Mouse (Mus musculus) neural tube, embryonic 12.5 days (tissue): ENCODE measurements at regions not wholly inside any gene's neighbourhood (a gene's known extent, or its start where the extent isn't known, plus 50 kb on each side); places are given as distances from the start of the nearest gene placed in this dataset.

Source experiments
- ATAC-seq: fragments of 200-750 bp; cut with Nextera tagmentation; 2 replicates; pipeline ENCODE4 v1.8.0; 2017; ENCODE audit warnings: low read depth, mild to moderate bottlenecking, moderate TSS enrichment, moderate library complexity; ENCODE audit not compliant: low FRiP score
- H3K27ac ChIP-seq: fragments of 300-500 bp; sonication (generic); 2 replicates; pipeline ENCODE4 v1.5.1; 2016
- H3K27me3 ChIP-seq: fragments of 300-500 bp; sonication (generic); replicated peaks from 2 replicates; pipeline ENCODE4 v1.6.1; 2016; ENCODE audit warnings: mild to moderate bottlenecking
- H3K36me3 ChIP-seq: fragments of 300-500 bp; sonication (generic); 2 replicates; pipeline ENCODE4 v1.6.1; 2016; ENCODE audit warnings: mild to moderate bottlenecking
- H3K4me1 ChIP-seq: fragments of 300-500 bp; sonication (generic); 2 replicates; pipeline ENCODE4 v1.6.1; 2016
- H3K4me2 ChIP-seq: fragments of 300-500 bp; sonication (generic); replicated peaks from 2 replicates; pipeline ENCODE4 v1.6.1; 2016; ENCODE audit warnings: mild to moderate bottlenecking
- H3K4me3 ChIP-seq: fragments of 300-500 bp; sonication (generic); 2 replicates; pipeline ENCODE4 v1.5.1; 2016
- H3K9ac ChIP-seq: fragments of 300-500 bp; sonication (generic); 2 replicates; pipeline ENCODE4 v1.6.1; 2016; ENCODE audit warnings: mild to moderate bottlenecking
- H3K9me3 ChIP-seq: fragments of 300-500 bp; sonication (generic); 2 replicates; pipeline ENCODE4 v1.6.1; 2016; ENCODE audit warnings: mild to moderate bottlenecking
- WGBS: fragments of 180-500 bp; shearing (Covaris S2); methylation state at CpG from one replicate; pipeline ENCODE4 v1.1.7; 2016; 5-methylcytosine and 5-hydroxymethylcytosine counted together

DNA sequence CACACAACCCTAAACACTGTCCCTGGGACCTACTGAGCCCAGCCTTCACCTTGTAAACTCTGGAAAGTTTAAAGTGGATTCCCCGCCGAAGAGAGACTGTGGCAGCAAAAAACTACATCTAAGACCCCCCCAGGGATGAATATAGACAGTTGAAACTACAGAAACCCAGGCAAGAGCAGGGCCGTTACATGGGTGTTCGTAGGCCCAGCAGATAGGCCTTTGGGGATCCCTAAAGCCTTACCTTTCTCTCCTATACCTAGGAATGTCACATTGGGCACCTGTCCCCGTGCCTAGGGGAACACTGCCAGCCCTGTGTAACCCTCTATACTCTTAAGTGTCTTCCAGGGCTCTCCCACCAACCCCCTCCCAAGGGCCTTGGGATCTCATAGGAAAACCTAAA is 105.2 kb downstream of the Zfp36l2 start:
- Histone ChIP-seq H3K27ac (no peak overlapping the region), H3K4me2 (no peak overlapping the region), H3K4me1 (peaks cover 29% of the 10 kb centered on the region), H3K27me3 (no peaks in the 10 kb centered on the region), H3K4me3 (no peak overlapping the region), H3K9me3 (no peaks in the 10 kb centered on the region), H3K36me3 (no peaks in the 10 kb centered on the region), H3K9ac (no peak overlapping the region)
- 92% methylated on average over 5 of the region's 5 CpGs for WGBS
- ATAC-seq: no peak

DNA sequence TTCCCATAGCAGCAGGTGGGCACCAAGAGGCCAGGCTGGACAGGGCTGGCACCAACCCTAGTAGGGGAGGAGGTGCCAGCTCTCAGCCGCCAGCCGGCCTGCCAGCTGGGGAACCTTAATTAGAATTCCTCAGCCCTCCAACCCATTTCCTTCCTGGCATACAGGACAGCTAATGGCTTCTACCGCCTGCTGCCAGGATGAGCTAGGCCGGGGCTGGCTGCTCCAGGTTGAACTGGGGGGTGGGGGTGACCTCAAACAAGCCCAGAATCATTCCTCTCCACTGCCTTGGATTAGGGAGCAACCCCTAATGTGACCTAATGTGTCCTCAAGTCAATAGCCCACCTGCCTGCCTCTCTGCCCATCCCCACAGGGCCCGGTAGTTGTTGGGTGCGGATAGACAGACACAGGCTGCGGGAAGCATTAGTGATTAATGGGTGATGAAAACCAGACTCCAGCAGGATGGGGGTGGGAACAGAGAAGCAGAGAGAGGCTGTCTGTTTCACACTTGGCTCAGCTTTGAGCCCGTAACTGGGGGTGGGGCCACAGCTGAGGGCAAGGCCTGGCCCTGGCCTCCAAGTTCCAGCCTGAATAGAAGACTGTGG is 105.9 kb downstream of the Zfp36l2 start:
- ATAC-seq: peak; percentile 74
- no peaks in the 10 kb centered on the region for H3K27me3 ChIP-seq
- H3K4me2 ChIP-seq: no peak overlapping the region
- H3K4me3 ChIP-seq: no peak overlapping the region
- H3K9ac ChIP-seq: no peak overlapping the region
- no peaks in the 10 kb centered on the region for H3K36me3 ChIP-seq
- H3K4me1 ChIP-seq: peaks cover 29% of the 10 kb centered on the region
- 0 out of 2 replicates have a peak overlapping the region, but pooled peaks have one; percentile 8 for H3K27ac ChIP-seq
- WGBS: 41% methylated on average over 8 of the region's 8 CpGs
- H3K9me3 ChIP-seq: no peaks in the 10 kb centered on the region

DNA sequence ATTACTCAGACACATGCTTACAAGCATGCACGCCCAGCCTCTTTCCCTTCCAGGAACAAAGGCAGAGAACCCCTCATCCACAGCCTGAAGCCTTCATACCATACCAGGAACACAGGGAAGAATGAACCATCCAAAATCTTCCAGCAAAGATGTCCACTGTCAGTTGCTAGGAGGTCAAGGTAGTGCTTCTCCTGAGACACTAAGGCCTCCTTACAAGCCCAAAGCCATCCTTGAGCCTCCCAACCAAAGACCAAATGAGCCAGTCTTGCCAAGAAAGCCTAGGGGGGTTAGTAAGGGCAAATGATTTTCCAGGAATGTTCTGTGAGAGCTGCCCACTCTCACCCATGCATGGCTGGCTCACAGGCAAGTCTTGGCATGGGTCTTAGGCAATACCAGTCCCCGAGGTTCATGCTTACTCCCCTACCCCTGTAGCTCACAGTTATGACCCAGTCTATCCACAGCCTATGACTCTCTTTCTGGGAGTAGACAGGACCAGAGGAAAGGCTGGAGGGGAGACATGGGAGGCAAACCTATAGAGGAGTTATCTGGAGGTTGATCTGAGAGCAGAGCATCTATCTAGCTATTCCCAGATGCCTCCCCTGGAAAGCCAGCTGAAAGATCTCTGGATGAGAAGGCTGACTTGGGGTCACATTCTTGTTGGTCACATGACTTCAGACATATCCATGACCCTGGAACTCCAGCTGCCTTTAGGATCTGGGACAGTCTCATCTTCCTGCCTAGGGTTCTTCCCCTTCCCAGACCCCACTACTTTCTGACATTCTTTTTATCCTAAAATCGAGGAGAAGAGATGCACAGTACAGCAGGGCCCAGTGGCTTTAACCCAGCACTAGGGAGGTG is 112.4 kb downstream of the Zfp36l2 start:
- no peaks in the 10 kb centered on the region for H3K27me3 ChIP-seq
- H3K4me1 ChIP-seq: no peaks in the 10 kb centered on the region
- H3K27ac ChIP-seq: no peak overlapping the region
- ATAC-seq: no peak
- H3K4me2 ChIP-seq: no peak overlapping the region
- no peak overlapping the region for H3K4me3 ChIP-seq
- no peaks in the 10 kb centered on the region for H3K9me3 ChIP-seq
- no peaks in the 10 kb centered on the region for H3K36me3 ChIP-seq
- WGBS: 80% methylated on average over 3 of the region's 3 CpGs
- H3K9ac ChIP-seq: no peak overlapping the region

DNA sequence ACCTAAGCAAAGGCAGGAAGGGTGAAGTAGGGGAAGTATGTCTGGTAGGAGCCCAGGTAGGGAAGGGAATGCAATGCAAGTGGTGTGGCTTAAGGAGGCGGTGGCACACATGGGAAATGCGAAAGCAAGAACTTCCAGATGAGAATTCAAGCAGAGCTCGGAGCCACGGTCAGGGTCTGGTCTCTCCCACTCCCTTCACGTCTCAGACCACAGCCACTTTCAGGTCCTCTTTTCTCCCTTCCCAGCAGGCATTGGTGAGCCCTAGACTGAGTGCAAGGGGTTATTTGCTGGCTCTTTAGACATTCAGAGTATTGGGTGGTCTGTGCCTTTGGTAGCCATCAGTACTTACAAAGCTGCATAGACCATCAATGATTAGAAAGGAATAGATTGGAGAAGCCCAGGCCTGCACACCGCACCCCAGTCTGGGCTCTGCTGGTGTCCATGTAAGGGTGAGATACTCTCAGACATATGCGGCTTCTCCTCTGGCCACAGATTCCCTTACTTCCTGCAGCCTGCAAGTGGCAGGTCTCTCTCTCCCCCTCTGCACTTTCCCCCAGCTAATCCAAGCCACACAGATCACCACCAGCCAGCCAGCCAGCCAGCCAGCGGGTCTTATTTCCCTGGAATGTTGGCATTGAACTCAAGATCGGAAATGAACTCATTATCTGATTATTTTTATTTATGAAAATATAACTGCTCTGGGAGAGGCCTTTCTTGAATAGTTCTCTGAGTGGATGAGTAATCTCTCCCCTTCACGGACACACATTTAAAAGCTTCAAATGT is 113.6 kb downstream of the Zfp36l2 start:
- no peak overlapping the region for H3K4me3 ChIP-seq
- H3K9me3 ChIP-seq: no peaks in the 10 kb centered on the region
- no peak overlapping the region for H3K9ac ChIP-seq
- no peaks in the 10 kb centered on the region for H3K36me3 ChIP-seq
- no peak overlapping the region for H3K4me2 ChIP-seq
- no peak overlapping the region for H3K27ac ChIP-seq
- no peaks in the 10 kb centered on the region for H3K27me3 ChIP-seq
- ATAC-seq: no peak
- WGBS: 89% methylated on average over 10 of the region's 10 CpGs
- H3K4me1 ChIP-seq: no peaks in the 10 kb centered on the region

DNA sequence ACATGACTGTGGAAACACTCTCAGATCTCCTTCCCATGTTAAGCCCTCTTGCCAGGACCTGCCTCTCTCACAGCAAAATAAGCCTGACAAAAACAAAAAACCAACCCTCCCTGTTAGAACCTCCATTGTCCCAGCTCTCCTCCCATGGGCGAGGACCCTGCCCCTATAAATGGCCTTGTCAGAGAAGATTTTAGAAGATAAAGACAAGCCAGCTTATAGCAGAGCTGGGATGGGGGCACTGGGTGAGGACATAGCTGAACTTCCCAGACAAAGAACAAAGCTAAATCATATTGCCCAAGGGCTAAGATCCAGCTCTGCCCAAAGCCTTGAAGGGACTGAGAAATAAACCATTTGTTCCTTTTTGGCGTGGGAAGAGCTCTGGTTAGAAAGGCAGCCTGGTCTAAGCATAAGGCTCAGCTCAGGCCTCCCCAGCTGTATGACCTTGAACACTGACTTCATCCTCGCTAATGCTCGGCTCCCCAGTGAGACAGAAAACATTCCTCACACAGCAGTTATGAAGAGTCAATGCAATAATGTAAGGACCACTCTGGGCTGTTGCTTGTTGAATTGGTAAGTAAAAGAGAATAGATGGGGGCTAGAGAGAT is 115.2 kb downstream of the Zfp36l2 start:
- H3K4me2 ChIP-seq: no peak overlapping the region
- no peak overlapping the region for H3K4me3 ChIP-seq
- H3K9me3 ChIP-seq: no peaks in the 10 kb centered on the region
- 53% methylated on average over 4 of the region's 4 CpGs for WGBS
- no peaks in the 10 kb centered on the region for H3K27me3 ChIP-seq
- no peak overlapping the region for H3K9ac ChIP-seq
- ATAC-seq: no peak
- H3K27ac ChIP-seq: no peak overlapping the region
- H3K36me3 ChIP-seq: no peaks in the 10 kb centered on the region
- no peaks in the 10 kb centered on the region for H3K4me1 ChIP-seq

DNA sequence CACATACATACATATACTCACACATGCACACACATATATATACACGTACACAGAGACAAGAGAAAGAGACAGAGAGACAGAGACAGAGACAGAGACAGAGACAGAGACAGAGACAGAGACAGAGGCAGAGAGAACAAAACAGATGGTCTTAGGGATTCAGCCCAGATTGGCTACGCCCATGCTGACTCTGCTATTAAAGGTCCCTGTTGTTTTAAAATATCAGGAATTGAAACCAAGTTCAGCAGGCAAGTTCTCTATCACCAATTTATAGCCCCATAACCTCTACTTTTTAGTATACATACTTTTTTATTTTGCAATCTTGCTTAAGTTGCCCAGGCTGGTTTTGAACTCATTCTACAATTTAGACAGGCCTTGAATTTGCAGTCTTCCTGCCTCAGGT is 115.9 kb downstream of the Zfp36l2 start:
- no peak overlapping the region for H3K4me2 ChIP-seq
- ATAC-seq: no peak
- H3K4me3 ChIP-seq: no peak overlapping the region
- 93% methylated on average over 2 of the region's 2 CpGs for WGBS
- H3K4me1 ChIP-seq: no peaks in the 10 kb centered on the region; the same call in 1 of the 2 replicates
- H3K9ac ChIP-seq: no peak overlapping the region
- H3K27me3 ChIP-seq: no peaks in the 10 kb centered on the region
- no peaks in the 10 kb centered on the region for H3K9me3 ChIP-seq
- no peak overlapping the region for H3K27ac ChIP-seq
- no peaks in the 10 kb centered on the region for H3K36me3 ChIP-seq

DNA sequence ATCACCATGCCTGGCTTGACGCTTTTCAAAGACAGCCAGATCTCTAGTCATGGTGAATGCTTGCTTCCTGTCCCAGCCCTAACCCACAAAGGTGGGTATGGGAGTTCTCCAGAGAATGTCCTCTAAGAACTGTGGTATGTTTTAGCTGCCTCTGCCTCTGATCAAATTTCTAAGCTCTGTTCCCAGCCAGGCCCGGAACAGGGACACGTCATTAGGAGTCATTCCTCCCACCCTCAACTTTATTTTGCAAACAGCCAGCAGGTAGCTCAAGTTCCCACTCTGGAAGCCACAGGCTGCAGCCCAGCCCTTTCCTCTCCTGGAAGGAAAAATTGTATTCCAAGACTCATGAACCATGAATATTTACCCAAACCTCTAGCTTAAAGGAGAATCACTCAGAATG is 117.2 kb downstream of the Zfp36l2 start:
- Histone ChIP-seq H3K27me3 (no peaks in the 10 kb centered on the region), H3K9me3 (no peaks in the 10 kb centered on the region), H3K36me3 (no peaks in the 10 kb centered on the region), H3K27ac (no peak overlapping the region), H3K4me3 (no peak overlapping the region), H3K4me1 (no peaks in the 10 kb centered on the region; the same call in 1 of the 2 replicates), H3K4me2 (no peak overlapping the region), H3K9ac (no peak overlapping the region)
- no peak for ATAC-seq
- WGBS: 87% methylated on average over 3 of the region's 3 CpGs

DNA sequence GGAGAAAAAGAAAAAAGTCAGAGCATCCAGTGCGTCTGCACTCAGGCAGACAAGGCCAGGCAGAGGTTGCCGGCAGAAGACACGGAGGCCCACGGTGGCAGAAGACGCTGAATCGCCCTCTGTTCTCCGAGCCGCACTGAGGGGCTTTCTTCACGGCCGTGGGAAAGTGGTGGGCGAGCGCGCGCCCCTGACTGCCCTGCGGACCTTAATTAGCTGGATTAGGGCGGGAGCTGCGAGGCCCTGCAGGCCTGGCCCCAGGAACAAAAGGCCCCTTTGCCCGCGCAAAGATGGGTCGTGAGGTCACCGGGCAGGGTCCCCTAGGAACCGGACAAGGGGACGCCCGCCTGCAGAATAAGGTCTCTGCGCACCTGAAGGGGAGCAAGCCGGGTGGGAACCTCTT is 120.6 kb downstream of the Zfp36l2 start:
- no peaks in the 10 kb centered on the region for H3K36me3 ChIP-seq
- no peaks in the 10 kb centered on the region for H3K27me3 ChIP-seq
- H3K4me3 ChIP-seq: no peak overlapping the region
- no peak for ATAC-seq
- H3K27ac ChIP-seq: no peak overlapping the region
- no peaks in the 10 kb centered on the region; the same call in 1 of the 2 replicates for H3K4me1 ChIP-seq
- no peak overlapping the region for H3K4me2 ChIP-seq
- H3K9me3 ChIP-seq: no peaks in the 10 kb centered on the region
- WGBS: 39% methylated on average over 26 of the region's 26 CpGs
- H3K9ac ChIP-seq: no peak overlapping the region

DNA sequence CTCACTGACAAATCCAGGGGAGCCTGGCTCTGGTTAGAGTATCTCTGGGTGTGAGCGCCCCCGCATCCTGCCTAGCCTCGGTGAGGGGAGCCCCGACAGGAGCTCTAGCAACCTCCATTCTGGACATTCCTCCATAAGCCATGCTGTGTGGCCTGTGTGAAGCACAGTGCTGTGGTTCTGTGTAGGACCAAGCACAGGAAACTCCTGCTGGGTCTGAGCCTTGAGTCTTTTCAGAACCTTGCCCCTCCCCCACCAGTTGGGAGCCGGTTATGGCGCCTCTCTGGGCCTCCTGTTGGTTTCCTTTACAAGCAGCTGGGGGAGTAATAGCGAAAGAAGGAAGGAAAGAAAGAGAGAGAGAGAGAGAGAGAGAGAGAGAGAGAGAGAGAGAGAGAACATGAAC is 124.0 kb downstream of the Zfp36l2 start:
- ATAC-seq: no peak
- H3K27me3 ChIP-seq: no peaks in the 10 kb centered on the region
- no peak overlapping the region for H3K27ac ChIP-seq
- H3K9ac ChIP-seq: no peak overlapping the region
- H3K4me3 ChIP-seq: no peak overlapping the region
- H3K9me3 ChIP-seq: no peaks in the 10 kb centered on the region
- no peaks in the 10 kb centered on the region for H3K36me3 ChIP-seq
- 40% methylated on average over 7 of the region's 7 CpGs for WGBS
- no peak overlapping the region for H3K4me2 ChIP-seq
- peaks cover 7% of the 10 kb centered on the region for H3K4me1 ChIP-seq

DNA sequence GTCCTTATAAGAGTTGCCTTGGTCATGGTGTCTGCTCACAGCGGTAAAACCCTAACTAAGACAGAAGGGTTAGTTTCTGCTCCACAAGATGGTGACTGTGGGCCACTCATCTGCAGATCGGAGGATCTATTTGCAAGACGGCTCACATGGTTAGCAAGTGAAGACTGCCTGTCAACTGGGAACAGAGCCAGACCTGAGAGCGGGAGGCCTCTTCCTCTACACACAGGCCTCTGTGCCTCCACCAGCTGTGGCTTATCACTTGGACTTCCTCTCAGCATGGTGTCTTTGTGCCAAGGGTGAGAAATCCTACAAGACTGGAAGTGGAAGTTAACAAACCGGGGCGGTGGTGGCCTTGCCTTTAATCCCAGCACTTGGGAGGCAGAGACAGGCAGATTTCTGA is 126.1 kb downstream of the Zfp36l2 start:
- H3K4me1 ChIP-seq: peaks cover 13% of the 10 kb centered on the region

DNA sequence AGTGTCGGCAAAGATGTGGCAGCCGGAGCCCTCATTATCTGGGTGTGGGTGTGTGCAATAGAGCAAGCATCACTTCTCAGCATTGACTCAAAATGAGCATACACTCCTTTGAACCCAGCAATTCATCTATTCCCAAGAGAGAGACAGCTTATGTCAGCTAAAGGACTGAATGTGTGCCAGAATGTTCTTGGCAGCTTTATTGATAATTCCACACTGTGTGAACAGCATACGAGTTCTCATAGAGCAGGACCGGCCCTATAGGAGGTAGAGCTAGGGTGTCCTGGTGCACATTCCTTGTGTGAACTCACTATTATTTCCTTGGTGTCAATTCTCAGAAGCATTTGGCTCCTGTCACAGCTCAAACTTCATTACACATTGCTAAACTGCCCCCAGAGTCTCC is 131.3 kb downstream of the Zfp36l2 start:
- no peak overlapping the region for H3K27ac ChIP-seq

More for the DNA sequence above, 126.1 kb downstream of the Zfp36l2 start:
- no peak overlapping the region for H3K4me2 ChIP-seq
- H3K36me3 ChIP-seq: no peaks in the 10 kb centered on the region
- H3K27ac ChIP-seq: no peak overlapping the region
- no peaks in the 10 kb centered on the region for H3K27me3 ChIP-seq
- no peak overlapping the region for H3K4me3 ChIP-seq
- no peak for ATAC-seq
- 93% methylated on average over 6 of the region's 6 CpGs for WGBS
- no peak overlapping the region for H3K9ac ChIP-seq
- no peaks in the 10 kb centered on the region for H3K9me3 ChIP-seq

DNA sequence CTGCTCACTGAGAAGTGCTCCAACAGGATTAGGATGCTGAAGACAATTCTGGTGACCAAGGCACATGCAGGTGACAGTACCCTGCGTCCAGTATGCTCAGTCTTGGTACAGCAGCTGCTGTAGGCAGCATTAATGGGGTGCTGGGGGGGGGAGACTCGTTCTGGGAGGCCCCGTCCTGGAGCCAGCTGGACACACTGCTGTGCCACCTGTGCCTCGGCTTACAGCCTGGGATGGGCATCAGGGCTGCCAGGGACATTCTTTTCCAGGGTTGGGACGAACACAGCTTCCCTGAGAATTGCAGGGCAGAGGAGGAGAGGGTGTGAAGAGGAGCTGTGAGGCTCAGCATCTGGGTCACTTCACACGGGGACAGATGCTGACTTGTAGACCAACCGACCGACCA is 135.3 kb downstream of the Zfp36l2 start:
- Histone ChIP-seq H3K27ac (no peak overlapping the region), H3K4me2 (no peak overlapping the region)
- 83% methylated on average over 8 of the region's 8 CpGs for WGBS

More for the DNA sequence above, 131.3 kb downstream of the Zfp36l2 start:
- WGBS: 93% methylated on average over 4 of the region's 4 CpGs
- Histone ChIP-seq H3K9me3 (no peaks in the 10 kb centered on the region), H3K9ac (no peak overlapping the region), H3K4me1 (peaks cover 13% of the 10 kb centered on the region), H3K27me3 (no peaks in the 10 kb centered on the region), H3K36me3 (no peaks in the 10 kb centered on the region), H3K4me2 (no peak overlapping the region), H3K4me3 (no peak overlapping the region)
- ATAC-seq: no peak

More for the DNA sequence above, 135.3 kb downstream of the Zfp36l2 start:
- ATAC-seq: no peak
- Histone ChIP-seq H3K27me3 (no peaks in the 10 kb centered on the region), H3K4me3 (no peak overlapping the region), H3K4me1 (peaks cover 5% of the 10 kb centered on the region; the same call in 1 of the 2 replicates), H3K9me3 (no peaks in the 10 kb centered on the region), H3K9ac (no peak overlapping the region), H3K36me3 (no peaks in the 10 kb centered on the region)
